Mouse (Mus musculus) adrenal gland, adult 8-10 months (tissue): ENCODE data around the gene Scnn1a. TPM values are rescaled to one million over a fixed set of nuclear protein-coding genes. Genes with fewer than 3 reads are reported as not detected.

ENCODE experiments used
- DNase-seq: peaks from one replicate; pipeline ENCODE4 v3.0.0; 2022
- total RNA-seq, 4 experiments: library from RNA; stranded (reverse); gene quantifications; 2 replicates each; pipeline ENCODE4 v1.2.4; 2022

Gene Scnn1a
- total RNA-seq, 4 experiments from 2014 or later, result 1.4 to 3.4 (median 2.2) TPM

GRCm38 (mm10) chr6:125363021-125363420 lies 42.6 kb downstream of the Scnn1a start:
- DNase-seq, result no peak

GRCm38 (mm10) chr6:125363451-125364242 lies 43.2 kb downstream of the Scnn1a start:
- DNase-seq, result no peak

GRCm38 (mm10) chr6:125364448-125364847 lies 44.0 kb downstream of the Scnn1a start:
- DNase-seq, result no peak

- DNase-seq, result no peak
These were observed 45.1 kb downstream of the Scnn1a start for GRCm38 (mm10) chr6:125365522-125365921.

GRCm38 (mm10) chr6:125366133-125366532 lies 45.7 kb downstream of the Scnn1a start:
- no peak for DNase-seq

- DNase-seq, result no peak
These were observed 47.4 kb downstream of the Scnn1a start for GRCm38 (mm10) chr6:125367758-125368371.

- DNase-seq, result no peak
These were observed 56.6 kb downstream of the Scnn1a start for GRCm38 (mm10) chr6:125377042-125377441.

GRCm38 (mm10) chr6:125377582-125378451 lies 57.4 kb downstream of the Scnn1a start:
- DNase-seq, result peak; percentile 45

- no peak for DNase-seq
These were observed 58.2 kb downstream of the Scnn1a start for GRCm38 (mm10) chr6:125378621-125379020.

GRCm38 (mm10) chr6:125379781-125380180 lies 59.3 kb downstream of the Scnn1a start:
- DNase-seq, result no peak

- no peak for DNase-seq
These were observed 60.2 kb downstream of the Scnn1a start, which contains the start of gene Plekhg6 for GRCm38 (mm10) chr6:125380372-125381360. Plekhg6 (minus strand) TSS chr6:125380793.

GRCm38 (mm10) chr6:125382024-125382423 lies 61.6 kb downstream of the Scnn1a start:
- no peak for DNase-seq

- no peak for DNase-seq
These were observed 64.9 kb downstream of the Scnn1a start for GRCm38 (mm10) chr6:125385066-125385974.

- DNase-seq, result no peak
These were observed 65.6 kb downstream of the Scnn1a start for GRCm38 (mm10) chr6:125386080-125386479.

GRCm38 (mm10) chr6:125389853-125390252 lies 69.4 kb downstream of the Scnn1a start:
- no peak for DNase-seq

Other genes with a start within 250 kb of the Scnn1a start
- 100 to 1,000 TPM; 140 to 272 (median 202) TPM for gene Chd4, start 224.7 kb upstream of the Scnn1a start, total RNA-seq
- 10 to 100 TPM; 41.6 to 48.8 (median 43.4) TPM for gene Nop2, start 188.8 kb upstream of the Scnn1a start, total RNA-seq
- 10 to 100 TPM; 15.2 to 60.0 (median 37.1) TPM for gene Iffo1, start 175.4 kb upstream of the Scnn1a start, total RNA-seq
- gene Gapdh, start 154.2 kb upstream of the Scnn1a start, total RNA-seq, result 1,000 to 10,000 TPM; 1,769 to 2,176 (median 2,111) TPM
- 10 to 100 TPM; 10.6 to 40.2 (median 26.6) TPM for gene Ncapd2, start 129.0 kb upstream of the Scnn1a start, total RNA-seq
- 100 to 1,000 TPM; 155 to 179 (median 167) TPM for gene Mrpl51, start 128.9 kb upstream of the Scnn1a start, total RNA-seq
- gene Vamp1, start 105.1 kb upstream of the Scnn1a start, total RNA-seq, result 10 to 100 TPM; 40.1 to 85.3 (median 58.8) TPM
- gene Tapbpl, start 88.8 kb upstream of the Scnn1a start, total RNA-seq, result 10 to 100 TPM; 11.6 to 13.9 (median 12.6) TPM
- gene Cd27, start 83.6 kb upstream of the Scnn1a start, total RNA-seq, result under 1 TPM; 0.38 to 0.75 (median 0.64) TPM
- gene Tuba3a, start 34.6 kb upstream of the Scnn1a start, total RNA-seq, result not detected
- 10 to 100 TPM; 74.1 to 83.5 (median 81.0) TPM for gene Ltbr, start 6.8 kb upstream of the Scnn1a start, total RNA-seq
- gene Tnfrsf1a, start 28.7 kb downstream of the Scnn1a start, total RNA-seq, result 100 to 1,000 TPM; 194 to 259 (median 215) TPM
- gene Plekhg6, start 60.1 kb downstream of the Scnn1a start, total RNA-seq, result under 1 TPM in 2 of 4 experiments, not detected in 2; 0.09 to 0.19 TPM
- 100 to 1,000 TPM; 108 to 171 (median 144) TPM for gene Cd9, start 174.1 kb downstream of the Scnn1a start, total RNA-seq
- gene Vwf, start 226.1 kb downstream of the Scnn1a start, total RNA-seq, result 10 to 100 TPM in 1 of 4 experiments, 1 to 10 TPM in 3; 6.5 to 13.4 (median 7.4) TPM